In the genomic region with DNA sequence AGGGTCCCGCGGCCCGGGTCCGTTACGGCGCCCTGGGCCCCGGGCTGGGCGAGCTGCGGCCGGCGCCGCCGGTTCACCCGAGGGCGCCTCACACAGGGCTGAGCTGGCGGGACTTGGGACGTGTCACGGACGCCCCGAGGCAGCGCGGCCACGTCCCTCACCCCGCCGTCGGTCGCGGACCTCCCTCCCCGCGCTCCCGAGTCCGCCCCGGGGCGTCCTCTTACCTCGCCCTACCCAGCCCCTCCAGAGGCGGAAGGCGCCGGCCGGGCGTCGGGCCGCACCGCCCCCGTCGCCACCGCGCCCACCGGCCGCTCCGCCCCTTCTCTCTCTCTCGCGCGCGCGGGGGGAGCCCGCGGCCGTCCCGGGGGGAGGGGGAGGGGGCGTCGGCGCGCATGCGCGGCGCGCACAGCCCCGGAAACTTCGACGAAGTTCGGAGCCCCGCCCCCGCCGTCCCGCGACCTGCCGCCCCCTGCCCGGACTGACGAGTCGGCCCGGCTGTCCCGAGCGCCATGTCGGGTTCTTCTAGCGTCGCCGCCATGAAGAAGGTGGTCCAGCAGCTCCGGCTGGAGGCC, we compare ENCODE assay signal across 8 mouse cellular contexts. TPM values are rescaled to one million over a fixed set of nuclear protein-coding genes. Genes with fewer than 3 reads are reported as not detected.
DNase-seq lines count a peak whose midpoint lies in the region; ATAC-seq lines count a peak whose summit lies in the region.

A gene (minus strand): TSS at position 323 of the 572 bp plus-strand sequence.
A gene (plus strand): TSS at position 377 of the 572 bp plus-strand sequence.

- peak within 1 kb of the TSS; percentile 69 for H3K4me2 ChIP-seq in embryonic facial prominence, embryonic 11.5 days (ENCODE audit: low read depth, low read length)
- peak within 1 kb of the TSS; percentile 89 for H3K4me2 ChIP-seq in limb, embryonic 12.5 days
- peak within 1 kb of the TSS; percentile 66 for H3K4me2 ChIP-seq in midbrain, embryonic 13.5 days (replicated peaks)

- peak; percentile 90 for ATAC-seq in embryonic facial prominence, embryonic 11.5 days (replicated peaks; ENCODE audit: insufficient number of reproducible peaks, low FRiP score, low TSS enrichment, low read depth)
- peak; percentile 92 for ATAC-seq in limb, embryonic 12.5 days (ENCODE audit: insufficient number of reproducible peaks, insufficient read depth, low FRiP score, low TSS enrichment, low read depth)
- ATAC-seq in midbrain, embryonic 13.5 days: peak; percentile 90

- H3K4me1 ChIP-seq in embryonic facial prominence, embryonic 11.5 days (ENCODE audit: control insufficient read depth, insufficient read depth, low read length): no peaks in the 10 kb centered on the region
- H3K4me1 ChIP-seq in limb, embryonic 12.5 days (replicated peaks): peaks cover 21% of the 10 kb centered on the region
- H3K4me1 ChIP-seq in midbrain, embryonic 13.5 days (replicated peaks): peaks cover 25% of the 10 kb centered on the region

- peak; percentile 66 for DNase-seq in layer of hippocampus, adult 11-12 months (ENCODE audit: low spot score)
- DNase-seq in layer of hippocampus, adult 9-10 months (ENCODE audit: low spot score): no peak
- DNase-seq in embryonic facial prominence, embryonic 11.5 days (ENCODE audit: low spot score): peak; percentile 90
- peak; percentile 99 for DNase-seq in heart, adult 11 months
- DNase-seq in kidney, adult 11 months: peak; percentile 86
- DNase-seq in skeletal muscle tissue, adult 2 months (ENCODE audit: low read depth, low spot score): peak; percentile 87

- H3K27me3 ChIP-seq in embryonic facial prominence, embryonic 11.5 days (ENCODE audit: control insufficient read depth, insufficient read depth, low read length): no peaks in the 10 kb centered on the region
- no peaks in the 10 kb centered on the region for H3K27me3 ChIP-seq in limb, embryonic 12.5 days
- no peaks in the 10 kb centered on the region for H3K27me3 ChIP-seq in midbrain, embryonic 13.5 days

- H3K9me3 ChIP-seq in embryonic facial prominence, embryonic 11.5 days (replicated peaks; ENCODE audit: control insufficient read depth, low read length): no peaks in the 10 kb centered on the region
- H3K9me3 ChIP-seq in limb, embryonic 12.5 days: no peaks in the 10 kb centered on the region
- H3K9me3 ChIP-seq in midbrain, embryonic 13.5 days: no peaks in the 10 kb centered on the region

- WGBS in embryonic facial prominence, embryonic 11.5 days: 0% methylated on average over 29 of the region's 88 CpGs
- WGBS in limb, embryonic 12.5 days: under 1% methylated on average over 58 of the region's 88 CpGs
- WGBS in midbrain, embryonic 13.5 days: under 1% methylated on average over 62 of the region's 88 CpGs

- H3K4me3 ChIP-seq in embryonic facial prominence, embryonic 11.5 days (ENCODE audit: low read depth, low read length): peak within 1 kb of the TSS; percentile 87
- peak within 1 kb of the TSS; percentile 83 for H3K4me3 ChIP-seq in limb, embryonic 12.5 days (replicated peaks)
- H3K4me3 ChIP-seq in midbrain, embryonic 13.5 days (replicated peaks): peak within 1 kb of the TSS; percentile 80

- H3K9ac ChIP-seq in embryonic facial prominence, embryonic 11.5 days (replicated peaks; ENCODE audit: low read length): peak within 1 kb of the TSS; percentile 96
- peak within 1 kb of the TSS; percentile 92 for H3K9ac ChIP-seq in limb, embryonic 12.5 days (replicated peaks)
- H3K9ac ChIP-seq in midbrain, embryonic 13.5 days (replicated peaks): peak within 1 kb of the TSS; percentile 82

- peak within 1 kb of the TSS; percentile 88 for H3K27ac ChIP-seq in embryonic facial prominence, embryonic 11.5 days (replicated peaks; ENCODE audit: low read depth, low read length)
- H3K27ac ChIP-seq in limb, embryonic 12.5 days: peak within 1 kb of the TSS; percentile 95
- H3K27ac ChIP-seq in midbrain, embryonic 13.5 days: peak within 1 kb of the TSS; percentile 77

- no peaks in the 10 kb centered on the region for H3K36me3 ChIP-seq in embryonic facial prominence, embryonic 11.5 days (replicated peaks; ENCODE audit: control insufficient read depth, insufficient read depth, low read depth, low read length)
- peaks cover 16% of the 10 kb centered on the region for H3K36me3 ChIP-seq in limb, embryonic 12.5 days
- H3K36me3 ChIP-seq in midbrain, embryonic 13.5 days: peaks cover 8% of the 10 kb centered on the region

RNA-seq across cellular contexts. Expression of the first gene that starts in this region (rescaled TPM):
- 5.7 and 6.8 TPM in 2 replicates for polyA plus RNA-seq in embryonic facial prominence, embryonic 11.5 days (2014; fragmentation: Nextera tagmentation; extraction: Ambion mirVana)
- polyA plus RNA-seq in limb, embryonic 12.5 days (2016; fragmentation: Nextera tagmentation; extraction: Ambion mirVana): 7.9 and 8.7 TPM in 2 replicates
- polyA plus RNA-seq in midbrain, embryonic 13.5 days (2015; fragmentation: Nextera tagmentation; extraction: Ambion mirVana): 5.5 and 5.8 TPM in 2 replicates

RNA-seq across cellular contexts. Expression of the second gene that starts in this region (rescaled TPM):
- polyA plus RNA-seq in embryonic facial prominence, embryonic 11.5 days (2014; fragmentation: Nextera tagmentation; extraction: Ambion mirVana): 1,092 and 1,165 TPM in 2 replicates
- polyA plus RNA-seq in limb, embryonic 12.5 days (2016; fragmentation: Nextera tagmentation; extraction: Ambion mirVana): 1,072 and 1,099 TPM in 2 replicates
- 606 and 609 TPM in 2 replicates for polyA plus RNA-seq in midbrain, embryonic 13.5 days (2015; fragmentation: Nextera tagmentation; extraction: Ambion mirVana)
